Mouse (Mus musculus): ENCODE results near the gene Zc3h7b. TPM values are rescaled to one million over a fixed set of nuclear protein-coding genes. Genes with fewer than 3 reads are reported as not detected.

The Zc3h7b gene
- polyA plus RNA-seq, 1 experiment from 2014 or later: 57.6 TPM

DNA sequence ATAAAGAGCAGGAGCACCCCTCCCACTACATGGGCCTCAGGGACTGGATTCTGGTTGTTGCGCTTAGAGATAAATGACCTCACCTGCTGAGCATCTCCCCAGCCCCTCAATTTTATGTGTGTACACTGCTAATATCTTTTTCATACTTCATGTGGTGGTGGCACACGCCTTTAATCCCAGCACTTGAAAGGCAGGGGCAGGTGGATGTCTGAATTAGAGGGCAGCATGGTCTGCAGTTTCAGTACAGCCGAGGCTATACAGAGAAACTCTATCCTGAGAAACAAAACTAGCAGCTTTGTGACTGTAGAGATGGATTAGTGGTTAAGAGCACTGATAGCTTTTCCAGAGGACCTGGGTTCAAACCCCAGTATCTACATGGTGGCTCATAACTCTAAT is 41.8 kb upstream of the Zc3h7b start:
- Histone ChIP-seq H3K36me3 (ENCODE audit: control insufficient read depth, insufficient read depth, low read length) (peaks cover 19% of the 10 kb centered on the region), H3K9ac (ENCODE audit: low read length) (no peak overlapping the region), H3K9me3 (ENCODE audit: control insufficient read depth, low read length) (no peaks in the 10 kb centered on the region), H3K4me3 (ENCODE audit: low read depth, low read length) (no peak overlapping the region), H3K27me3 (ENCODE audit: control insufficient read depth, insufficient read depth, low read length) (no peaks in the 10 kb centered on the region), H3K27ac (ENCODE audit: low read depth, low read length) (no peak overlapping the region), H3K4me2 (ENCODE audit: low read depth, low read length, severe bottlenecking) (no peak overlapping the region), H3K4me1 (replicated peaks; ENCODE audit: control insufficient read depth, insufficient read depth, low read length) (no peaks in the 10 kb centered on the region)
- whole genome bisulfite sequencing: 86% methylated on average over 3 of the region's 3 CpGs
- ATAC-seq (replicated peaks; ENCODE audit: low FRiP score) (no peak), DNase-seq (ENCODE audit: low spot score) (no peak)

DNA sequence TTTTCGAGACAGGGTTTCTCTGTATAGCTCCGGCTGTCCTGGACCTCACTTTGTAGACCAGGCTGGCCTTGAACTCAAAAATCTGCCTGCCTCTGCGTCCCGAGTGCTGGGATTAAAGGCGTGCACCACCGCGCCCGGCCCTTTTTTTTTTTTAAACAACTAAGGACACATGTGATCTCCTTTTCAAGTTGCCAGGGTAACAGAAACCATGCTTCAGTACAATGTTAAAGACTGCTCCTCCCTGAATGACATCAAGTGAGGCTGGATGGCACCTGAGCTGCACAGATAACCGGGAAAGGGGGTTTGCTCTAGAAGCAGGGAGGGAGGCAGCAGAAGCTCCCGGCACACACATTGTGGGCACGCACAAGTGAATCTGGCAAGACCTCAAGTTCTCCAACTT is 35.9 kb upstream of the Zc3h7b start:
- DNase-seq (ENCODE audit: low spot score): no peak
- Histone ChIP-seq H3K4me2 (ENCODE audit: low read depth, low read length, severe bottlenecking) (no peak overlapping the region), H3K9ac (ENCODE audit: low read length) (no peak overlapping the region), H3K27me3 (ENCODE audit: control insufficient read depth, insufficient read depth, low read length) (no peaks in the 10 kb centered on the region), H3K9me3 (ENCODE audit: control insufficient read depth, low read length) (no peaks in the 10 kb centered on the region), H3K4me1 (replicated peaks; ENCODE audit: control insufficient read depth, insufficient read depth, low read length) (no peaks in the 10 kb centered on the region), H3K36me3 (ENCODE audit: control insufficient read depth, insufficient read depth, low read length) (peaks cover 44% of the 10 kb centered on the region), H3K27ac (ENCODE audit: low read depth, low read length) (no peak overlapping the region), H3K4me3 (ENCODE audit: low read depth, low read length) (no peak overlapping the region)
- WGBS: 94% methylated on average over 11 of the region's 11 CpGs
- ATAC-seq (replicated peaks; ENCODE audit: low FRiP score): no peak

DNA sequence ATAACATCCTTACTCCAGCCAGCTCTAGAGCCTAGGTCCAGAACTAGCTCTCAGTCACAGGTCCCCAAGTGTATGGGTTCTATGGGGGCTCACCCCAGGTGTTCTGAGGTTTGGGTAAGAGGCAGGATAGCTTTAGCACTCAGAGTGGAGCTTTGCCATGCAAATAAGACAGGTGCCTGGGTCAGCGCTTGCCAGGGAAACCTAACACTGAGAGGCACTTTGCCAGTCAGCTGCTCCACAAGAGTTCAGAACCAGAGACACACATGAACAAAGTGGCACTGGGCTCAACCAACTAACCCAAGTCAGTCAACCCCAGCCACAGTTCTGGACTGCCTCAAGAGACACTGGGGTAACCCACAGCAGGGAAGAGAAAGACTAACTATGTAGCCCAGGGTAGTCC is 35.2 kb upstream of the Zc3h7b start:
- H3K27ac ChIP-seq (ENCODE audit: low read depth, low read length): no peak overlapping the region
- ATAC-seq (replicated peaks; ENCODE audit: low FRiP score) (no peak), DNase-seq (ENCODE audit: low spot score) (no peak)
- no peaks in the 10 kb centered on the region for H3K9me3 ChIP-seq (ENCODE audit: control insufficient read depth, low read length)
- 100% methylated on average over 1 of the region's 1 CpGs for WGBS
- peaks cover 44% of the 10 kb centered on the region for H3K36me3 ChIP-seq (ENCODE audit: control insufficient read depth, insufficient read depth, low read length)
- H3K27me3 ChIP-seq (ENCODE audit: control insufficient read depth, insufficient read depth, low read length): no peaks in the 10 kb centered on the region
- H3K9ac ChIP-seq (ENCODE audit: low read length): no peak overlapping the region
- no peak overlapping the region for H3K4me2 ChIP-seq (ENCODE audit: low read depth, low read length, severe bottlenecking)
- H3K4me1 ChIP-seq (replicated peaks; ENCODE audit: control insufficient read depth, insufficient read depth, low read length): no peaks in the 10 kb centered on the region
- H3K4me3 ChIP-seq (ENCODE audit: low read depth, low read length): no peak overlapping the region

- Histone ChIP-seq H3K9ac (ENCODE audit: low read length) (no peak overlapping the region), H3K4me3 (ENCODE audit: low read depth, low read length) (no peak overlapping the region), H3K36me3 (ENCODE audit: control insufficient read depth, insufficient read depth, low read length) (peaks cover 40% of the 10 kb centered on the region), H3K27me3 (ENCODE audit: control insufficient read depth, insufficient read depth, low read length) (no peaks in the 10 kb centered on the region), H3K4me2 (ENCODE audit: low read depth, low read length, severe bottlenecking) (no peak overlapping the region), H3K9me3 (ENCODE audit: control insufficient read depth, low read length) (no peaks in the 10 kb centered on the region), H3K4me1 (replicated peaks; ENCODE audit: control insufficient read depth, insufficient read depth, low read length) (no peaks in the 10 kb centered on the region), H3K27ac (ENCODE audit: low read depth, low read length) (no peak overlapping the region)
- ATAC-seq (replicated peaks; ENCODE audit: low FRiP score): no peak
- WGBS: 76% methylated on average over 4 of the region's 4 CpGs
- DNase-seq (ENCODE audit: low spot score): no peak
These were observed 34.1 kb upstream of the Zc3h7b start for GRCm38 (mm10) chr15:81710801-81711200.

DNA sequence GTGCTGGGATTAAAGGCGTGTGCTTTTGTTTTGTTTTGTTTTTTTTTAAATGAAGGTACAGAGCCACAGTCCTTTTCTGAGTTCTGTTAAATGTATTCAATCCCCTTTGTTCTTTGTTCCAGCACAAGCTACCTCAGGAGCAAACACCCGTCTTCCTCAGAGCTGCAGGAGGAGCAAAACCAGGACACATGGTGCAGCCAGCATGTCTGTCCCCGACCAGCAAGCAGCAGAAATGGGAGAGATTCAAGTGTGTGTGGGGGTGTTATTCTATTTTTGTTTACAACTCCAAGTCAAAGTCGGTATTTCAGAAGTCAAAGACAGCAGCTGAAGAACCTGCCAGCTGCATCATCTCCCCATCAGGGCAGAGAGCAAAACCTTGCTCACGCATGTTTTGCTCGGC is 31.1 kb upstream of the Zc3h7b start:
- DNase-seq (ENCODE audit: low spot score) (no peak), ATAC-seq (replicated peaks; ENCODE audit: low FRiP score) (no peak)
- WGBS: 91% methylated on average over 6 of the region's 6 CpGs
- H3K9me3 ChIP-seq (ENCODE audit: control insufficient read depth, low read length): no peaks in the 10 kb centered on the region
- no peak overlapping the region for H3K9ac ChIP-seq (ENCODE audit: low read length)
- peaks cover 36% of the 10 kb centered on the region for H3K36me3 ChIP-seq (ENCODE audit: control insufficient read depth, insufficient read depth, low read length)
- no peak overlapping the region for H3K4me2 ChIP-seq (ENCODE audit: low read depth, low read length, severe bottlenecking)
- H3K27ac ChIP-seq (ENCODE audit: low read depth, low read length): no peak overlapping the region
- no peaks in the 10 kb centered on the region for H3K4me1 ChIP-seq (replicated peaks; ENCODE audit: control insufficient read depth, insufficient read depth, low read length)
- H3K27me3 ChIP-seq (ENCODE audit: control insufficient read depth, insufficient read depth, low read length): no peaks in the 10 kb centered on the region
- no peak overlapping the region for H3K4me3 ChIP-seq (ENCODE audit: low read depth, low read length)

DNA sequence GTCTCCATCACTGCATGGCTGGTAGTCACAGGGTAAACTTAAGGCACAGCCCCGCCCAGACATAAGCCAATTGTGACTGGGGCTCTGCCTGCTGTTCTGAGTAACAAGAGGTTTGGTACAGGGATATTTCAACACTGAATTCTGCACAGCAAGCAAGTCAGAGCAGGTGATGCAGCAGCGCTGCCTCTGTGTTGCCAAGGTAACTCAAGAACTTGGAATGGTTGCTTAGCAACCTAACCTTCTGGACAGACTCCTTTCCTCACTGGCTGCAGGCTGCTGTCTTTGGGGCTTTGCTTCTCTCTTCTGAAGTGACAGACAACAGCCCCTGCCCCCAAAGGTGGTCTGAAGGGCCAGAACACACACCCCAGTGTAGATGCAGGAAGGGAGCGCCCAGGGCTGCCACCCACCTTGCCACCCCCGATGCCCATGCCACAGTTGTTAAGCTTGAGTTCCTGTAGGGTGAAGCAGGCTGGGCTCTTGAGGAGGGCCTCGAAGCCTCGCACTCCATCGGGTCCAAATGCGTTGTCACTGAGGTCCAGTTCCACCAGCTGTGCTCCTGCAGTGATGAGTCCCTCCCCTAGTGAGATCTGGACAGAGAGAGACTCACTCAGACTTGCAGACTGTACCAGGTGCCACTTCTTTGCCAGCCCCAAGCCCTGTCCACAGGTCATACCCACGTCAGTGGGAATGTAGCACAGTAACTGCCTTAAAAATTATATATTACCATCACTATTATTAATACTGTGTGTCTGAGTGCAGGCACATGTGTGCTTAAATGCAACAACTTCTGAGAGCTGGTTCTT is 26.3 kb upstream of the Zc3h7b start:
- no peak overlapping the region for H3K4me2 ChIP-seq (ENCODE audit: low read depth, low read length, severe bottlenecking)
- H3K4me3 ChIP-seq (ENCODE audit: low read depth, low read length): no peak overlapping the region
- no peaks in the 10 kb centered on the region for H3K27me3 ChIP-seq (ENCODE audit: control insufficient read depth, insufficient read depth, low read length)
- 0 out of 2 replicates have a peak overlapping the region, but pooled peaks have one; percentile 4 for H3K27ac ChIP-seq (ENCODE audit: low read depth, low read length)
- peaks cover 41% of the 10 kb centered on the region for H3K36me3 ChIP-seq (ENCODE audit: control insufficient read depth, insufficient read depth, low read length)
- H3K9ac ChIP-seq (ENCODE audit: low read length): no peak overlapping the region
- ATAC-seq (replicated peaks; ENCODE audit: low FRiP score) (no peak), DNase-seq (ENCODE audit: low spot score) (no peak)
- no peaks in the 10 kb centered on the region for H3K9me3 ChIP-seq (ENCODE audit: control insufficient read depth, low read length)
- 89% methylated on average over 9 of the region's 9 CpGs for WGBS
- no peaks in the 10 kb centered on the region for H3K4me1 ChIP-seq (replicated peaks; ENCODE audit: control insufficient read depth, insufficient read depth, low read length)

- 93% methylated on average over 6 of the region's 6 CpGs for WGBS
- H3K27me3 ChIP-seq (ENCODE audit: control insufficient read depth, insufficient read depth, low read length): no peaks in the 10 kb centered on the region
- no peak for ATAC-seq (replicated peaks; ENCODE audit: low FRiP score)
- no peak overlapping the region for H3K27ac ChIP-seq (ENCODE audit: low read depth, low read length)
- H3K4me3 ChIP-seq (ENCODE audit: low read depth, low read length): no peak overlapping the region
- peaks cover 42% of the 10 kb centered on the region for H3K36me3 ChIP-seq (ENCODE audit: control insufficient read depth, insufficient read depth, low read length)
- H3K9ac ChIP-seq (ENCODE audit: low read length): no peak overlapping the region
- H3K4me2 ChIP-seq (ENCODE audit: low read depth, low read length, severe bottlenecking): no peak overlapping the region
- H3K4me1 ChIP-seq (replicated peaks; ENCODE audit: control insufficient read depth, insufficient read depth, low read length): no peaks in the 10 kb centered on the region
- H3K9me3 ChIP-seq (ENCODE audit: control insufficient read depth, low read length): no peaks in the 10 kb centered on the region
- no peak for DNase-seq (ENCODE audit: low spot score)
These were observed 25.7 kb upstream of the Zc3h7b start for GRCm38 (mm10) chr15:81719139-81719531.

DNA sequence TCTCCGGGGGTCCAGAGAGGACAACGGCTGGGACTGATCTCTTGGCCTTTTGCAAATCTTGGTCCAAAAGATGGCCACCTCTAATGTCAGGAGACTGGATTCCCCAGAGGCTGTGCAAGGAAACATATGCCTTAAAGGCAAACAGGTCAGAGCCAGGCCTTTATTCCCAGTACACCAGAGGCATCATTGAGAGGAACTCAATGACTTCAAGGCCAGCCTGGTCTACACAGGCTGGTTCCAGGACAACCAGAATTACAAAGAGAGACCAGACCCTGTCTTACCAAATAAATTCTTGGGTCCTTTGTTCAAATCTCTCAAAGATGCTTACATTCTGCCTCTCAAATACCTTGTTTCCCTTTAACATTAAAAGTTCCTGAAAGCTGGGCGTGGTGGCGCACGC is 22.5 kb upstream of the Zc3h7b start:
- H3K36me3 ChIP-seq (ENCODE audit: control insufficient read depth, insufficient read depth, low read length): peaks cover 30% of the 10 kb centered on the region
- no peak overlapping the region for H3K27ac ChIP-seq (ENCODE audit: low read depth, low read length)
- WGBS: over 99% methylated on average over 5 of the region's 5 CpGs
- DNase-seq (ENCODE audit: low spot score) (no peak), ATAC-seq (replicated peaks; ENCODE audit: low FRiP score) (no peak)
- H3K4me1 ChIP-seq (replicated peaks; ENCODE audit: control insufficient read depth, insufficient read depth, low read length): no peaks in the 10 kb centered on the region
- no peak overlapping the region for H3K9ac ChIP-seq (ENCODE audit: low read length)
- no peak overlapping the region for H3K4me2 ChIP-seq (ENCODE audit: low read depth, low read length, severe bottlenecking)
- no peak overlapping the region for H3K4me3 ChIP-seq (ENCODE audit: low read depth, low read length)
- no peaks in the 10 kb centered on the region for H3K9me3 ChIP-seq (ENCODE audit: control insufficient read depth, low read length)
- H3K27me3 ChIP-seq (ENCODE audit: control insufficient read depth, insufficient read depth, low read length): no peaks in the 10 kb centered on the region

DNA sequence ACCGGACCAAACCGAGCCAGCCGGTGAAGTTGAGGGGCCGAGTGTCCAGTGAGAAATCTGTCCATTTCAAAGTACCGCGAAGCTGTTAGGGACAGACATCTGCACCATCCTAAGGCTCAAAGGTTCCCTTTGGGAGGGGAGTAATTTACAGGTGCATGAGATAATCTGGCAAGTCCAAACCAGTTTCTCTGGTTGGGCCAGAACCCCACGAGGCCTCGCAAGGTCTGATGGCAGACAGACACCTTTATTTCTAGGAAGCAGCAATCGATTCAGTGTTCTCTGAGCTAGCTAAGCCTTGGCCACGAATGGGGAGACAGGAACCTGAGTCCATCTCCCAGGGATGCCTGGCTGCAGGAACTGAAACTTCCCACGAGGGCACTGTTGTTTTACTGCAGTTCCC is 21.2 kb upstream of the Zc3h7b start:
- Histone ChIP-seq H3K4me2 (ENCODE audit: low read depth, low read length, severe bottlenecking) (no peak overlapping the region), H3K9me3 (ENCODE audit: control insufficient read depth, low read length) (no peaks in the 10 kb centered on the region), H3K27me3 (ENCODE audit: control insufficient read depth, insufficient read depth, low read length) (no peaks in the 10 kb centered on the region), H3K27ac (ENCODE audit: low read depth, low read length) (no peak overlapping the region), H3K4me3 (ENCODE audit: low read depth, low read length) (no peak overlapping the region), H3K4me1 (replicated peaks; ENCODE audit: control insufficient read depth, insufficient read depth, low read length) (peaks cover 2% of the 10 kb centered on the region; the same call in 1 of the 2 replicates), H3K9ac (ENCODE audit: low read length) (no peak overlapping the region), H3K36me3 (ENCODE audit: control insufficient read depth, insufficient read depth, low read length) (peaks cover 30% of the 10 kb centered on the region)
- DNase-seq (ENCODE audit: low spot score) (no peak), ATAC-seq (replicated peaks; ENCODE audit: low FRiP score) (no peak)
- 94% methylated on average over 11 of the region's 11 CpGs for WGBS
